Mouse (Mus musculus) natural killer cell, adult 2 months (primary cell): ENCODE measurements at regions not wholly inside any gene's neighbourhood (a gene's known extent, or its start where the extent isn't known, plus 50 kb on each side); places are given as distances from the start of the nearest gene placed in this dataset.

ENCODE experiments used
- DNase-seq, 2 experiments: peaks; one replicate each; pipeline ENCODE4 v3.0.0; 2022; ENCODE audit warnings: low spot score in 2 of 2

- no peak for DNase-seq
Observed at GRCm38 (mm10) chr4:99491536-99492514, 164.3 kb upstream of the Foxd3 start.

- no peak for DNase-seq
Observed at GRCm38 (mm10) chr4:99503221-99503744, 152.8 kb upstream of the Foxd3 start.

- DNase-seq, result no peak
Observed at GRCm38 (mm10) chr4:99511993-99512392, 144.1 kb upstream of the Foxd3 start.

- no peak for DNase-seq
Observed at GRCm38 (mm10) chr4:99516883-99517282, 139.2 kb upstream of the Foxd3 start.

GRCm38 (mm10) chr4:99527441-99527840 is 128.7 kb upstream of the Foxd3 start:
- no peak for DNase-seq

- no peak for DNase-seq
Observed at GRCm38 (mm10) chr4:99544014-99544413, 112.1 kb upstream of the Foxd3 start.

GRCm38 (mm10) chr4:99545742-99546141 is 110.4 kb upstream of the Foxd3 start:
- DNase-seq, result no peak

GRCm38 (mm10) chr4:99557963-99558362 is 98.1 kb upstream of the Foxd3 start:
- no peak for DNase-seq

GRCm38 (mm10) chr4:99560604-99561003 is 95.5 kb upstream of the Foxd3 start:
- DNase-seq, result no peak

- no peak for DNase-seq
Observed at GRCm38 (mm10) chr4:99561506-99561937, 94.6 kb upstream of the Foxd3 start.

GRCm38 (mm10) chr4:99565401-99565800 is 90.7 kb upstream of the Foxd3 start:
- no peak for DNase-seq

GRCm38 (mm10) chr4:99572841-99573642 is 83.1 kb upstream of the Foxd3 start:
- no peak for DNase-seq

GRCm38 (mm10) chr4:99574021-99574531 is 82.0 kb upstream of the Foxd3 start:
- no peak for DNase-seq

GRCm38 (mm10) chr4:99574984-99575383 is 81.1 kb upstream of the Foxd3 start:
- no peak for DNase-seq

- no peak for DNase-seq
Observed at GRCm38 (mm10) chr4:99597781-99598180, 58.3 kb upstream of the Foxd3 start.

GRCm38 (mm10) chr4:99600741-99601140 is 55.4 kb upstream of the Foxd3 start:
- no peak for DNase-seq

- DNase-seq, result no peak
Observed at GRCm38 (mm10) chr4:99601463-99601862, 54.6 kb upstream of the Foxd3 start.
